Mouse (Mus musculus) heart, adult 11 months (tissue): Measurements from ENCODE around the gene Hormad2.

Experiments
- DNase-seq: peaks from one replicate; pipeline ENCODE4 v3.0.0; 2022

Gene Hormad2

DNA sequence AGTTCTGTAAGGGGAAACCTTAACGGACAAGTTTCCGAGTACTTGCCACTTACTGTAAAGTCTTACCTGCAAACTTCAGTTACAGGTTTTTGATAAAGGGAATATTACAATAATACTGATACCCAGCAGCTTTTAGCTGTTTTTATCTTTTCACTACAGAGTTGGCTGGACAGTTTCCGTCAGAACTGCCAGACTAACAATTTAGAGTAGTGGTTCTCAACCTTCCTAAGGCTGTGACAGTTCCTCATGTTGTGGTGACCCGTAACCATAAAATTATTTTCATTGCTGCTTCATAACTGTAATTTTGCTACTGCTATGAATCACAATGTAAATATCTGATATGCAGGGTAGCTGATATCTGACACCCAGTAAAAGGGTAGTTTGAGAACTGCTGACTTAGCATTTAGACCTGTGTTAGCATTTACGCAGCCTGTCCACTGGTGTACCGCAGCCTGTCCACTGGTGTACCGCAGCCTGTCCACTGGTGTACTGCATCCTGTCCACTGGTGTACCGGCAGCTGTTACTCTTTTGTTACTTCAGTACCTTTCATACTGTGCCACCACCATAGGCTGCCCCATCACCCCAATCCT, 104.1 kb downstream of the Hormad2 start:
- DNase-seq = peak; percentile 79

DNA sequence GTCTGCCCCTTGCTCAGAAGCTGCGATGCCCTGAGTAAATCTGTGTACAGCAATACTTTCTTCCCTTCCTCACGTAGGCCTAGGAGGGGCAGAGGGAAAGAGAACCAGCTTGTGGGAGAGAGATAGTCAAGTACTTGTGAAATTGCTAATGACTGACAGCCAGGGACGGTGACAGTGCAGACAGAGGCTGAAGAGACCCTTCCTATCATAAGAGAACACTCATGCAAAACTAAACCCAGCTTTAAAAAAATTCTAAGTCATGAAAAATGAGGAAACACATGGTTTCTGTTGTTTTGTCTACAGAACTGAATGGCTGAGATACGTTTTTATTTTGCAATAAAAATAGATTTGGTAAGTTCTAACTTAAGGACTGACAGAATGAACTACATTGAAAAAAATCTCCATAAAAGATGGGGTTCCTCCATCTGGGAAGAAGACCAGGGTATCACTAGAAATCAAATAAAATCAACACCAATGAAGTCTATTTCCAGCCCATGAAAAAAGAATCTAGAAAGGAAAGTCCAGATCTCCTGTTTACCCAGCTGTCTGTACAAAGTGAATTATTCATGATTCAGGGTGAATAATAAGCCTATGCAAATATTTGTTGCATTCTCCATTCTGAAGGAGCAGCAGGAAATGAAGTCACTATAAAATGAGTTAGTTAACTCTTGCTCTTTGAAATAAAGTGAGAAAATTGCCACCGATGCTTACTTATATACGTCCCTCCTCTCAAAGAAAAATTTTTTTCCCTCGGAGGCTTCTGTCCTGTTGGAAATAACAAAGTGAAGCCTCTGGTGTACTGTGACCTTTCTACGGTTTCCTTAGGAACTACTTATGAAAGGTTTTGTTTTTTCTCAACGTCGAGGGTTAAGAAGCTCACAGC, 104.9 kb downstream of the Hormad2 start:
- no peak for DNase-seq

DNA sequence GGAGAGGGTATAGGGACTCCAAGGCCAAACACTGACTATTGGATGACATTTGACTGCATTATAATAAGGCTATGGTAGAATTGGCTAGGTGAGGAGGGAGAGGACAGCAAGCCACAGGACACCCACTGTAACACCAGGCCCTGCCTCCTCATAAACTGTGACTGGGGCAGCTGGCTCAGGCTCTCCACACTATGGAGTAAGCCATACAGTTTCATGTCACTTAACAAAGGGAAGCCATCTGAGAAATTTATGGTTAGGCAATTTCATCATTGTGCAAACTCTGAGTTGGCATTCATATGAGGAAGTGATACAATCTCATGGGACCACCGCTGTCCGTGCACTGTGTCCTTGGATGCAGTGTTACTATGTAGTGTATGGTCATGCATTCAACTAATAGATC, 107.9 kb downstream of the Hormad2 start:
- DNase-seq = peak; percentile 60

DNA sequence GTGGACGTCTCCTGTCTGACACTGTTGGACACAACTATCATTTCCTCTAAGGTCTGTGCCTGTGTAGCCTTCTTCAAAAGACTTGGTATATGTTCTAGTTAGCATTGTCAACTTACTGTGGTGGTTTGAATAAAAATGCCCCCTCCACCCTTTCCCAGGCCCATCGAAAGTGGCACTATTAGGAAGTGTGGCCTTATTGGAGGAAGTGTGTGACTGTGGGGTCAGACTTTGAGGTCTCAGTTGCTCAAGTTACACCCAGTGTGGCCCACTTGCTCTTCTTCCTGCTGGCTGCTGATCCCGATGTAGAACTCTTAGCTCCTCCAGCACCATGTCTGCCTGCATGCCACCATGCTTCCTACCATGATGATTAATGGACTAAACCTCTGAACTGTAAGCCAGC, 112.7 kb downstream of the Hormad2 start:
- DNase-seq = peak; percentile 63

DNA sequence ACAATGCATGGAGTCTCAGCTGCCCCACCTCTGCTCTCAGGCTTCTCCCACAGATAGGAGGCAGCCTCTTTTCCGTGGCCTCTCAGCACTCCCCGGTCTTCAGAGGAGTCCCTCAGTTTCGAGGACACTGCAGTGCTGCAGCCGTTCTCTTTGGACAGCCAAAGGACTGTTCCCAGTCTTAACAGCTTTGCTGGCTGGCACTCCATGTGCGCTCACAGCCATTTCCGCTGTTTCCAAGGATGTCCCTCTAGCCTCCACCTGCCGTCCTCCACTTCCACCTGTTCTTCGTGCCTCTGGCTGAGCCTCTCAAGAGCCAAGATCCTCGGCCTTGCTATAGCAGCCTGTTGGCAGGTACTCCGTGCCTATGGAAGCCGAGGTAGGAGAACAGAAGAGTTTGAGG, 117.4 kb downstream of the Hormad2 start:
- peak; percentile 83 for DNase-seq

DNA sequence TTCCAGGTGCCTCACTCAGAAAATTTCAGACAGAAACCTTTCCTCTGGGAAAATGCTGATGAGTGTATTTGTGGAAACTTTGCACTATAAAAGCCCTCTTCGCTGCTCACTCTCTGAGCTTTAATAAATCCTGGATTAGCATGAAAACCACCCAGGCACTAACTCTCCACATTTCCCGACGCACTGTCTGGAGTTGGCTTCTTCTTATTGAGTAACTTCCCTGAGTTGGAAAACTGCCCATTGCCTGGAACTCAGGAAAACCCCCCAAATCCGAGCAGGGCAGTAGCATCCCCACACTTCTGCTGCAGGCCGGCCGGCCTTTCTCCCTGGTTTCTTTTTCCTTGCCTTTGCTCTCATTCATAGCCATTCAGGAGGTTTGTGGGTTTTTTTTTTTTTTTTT, 118.0 kb downstream of the Hormad2 start:
- DNase-seq = peak; percentile 46

DNA sequence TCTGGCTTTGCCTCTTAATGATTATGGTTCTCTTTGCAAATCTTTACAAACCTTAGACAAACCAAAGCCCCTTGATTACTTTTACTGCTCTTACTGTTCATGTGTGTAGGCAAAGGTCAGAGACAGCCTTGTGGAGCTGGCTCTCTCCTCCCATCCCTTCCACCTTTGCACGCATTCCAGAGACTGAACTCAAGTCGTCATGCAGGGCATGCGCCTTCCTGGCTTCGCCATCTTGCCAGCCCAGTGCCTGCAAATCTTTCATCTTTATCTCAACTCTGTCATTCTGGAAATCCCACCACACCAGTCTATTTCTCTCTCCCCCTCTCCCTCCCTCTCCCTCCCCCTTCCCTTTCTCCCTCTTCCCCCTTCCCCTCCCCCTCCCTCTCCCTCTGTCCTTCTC, 120.0 kb downstream of the Hormad2 start:
- peak; percentile 69 for DNase-seq

DNA sequence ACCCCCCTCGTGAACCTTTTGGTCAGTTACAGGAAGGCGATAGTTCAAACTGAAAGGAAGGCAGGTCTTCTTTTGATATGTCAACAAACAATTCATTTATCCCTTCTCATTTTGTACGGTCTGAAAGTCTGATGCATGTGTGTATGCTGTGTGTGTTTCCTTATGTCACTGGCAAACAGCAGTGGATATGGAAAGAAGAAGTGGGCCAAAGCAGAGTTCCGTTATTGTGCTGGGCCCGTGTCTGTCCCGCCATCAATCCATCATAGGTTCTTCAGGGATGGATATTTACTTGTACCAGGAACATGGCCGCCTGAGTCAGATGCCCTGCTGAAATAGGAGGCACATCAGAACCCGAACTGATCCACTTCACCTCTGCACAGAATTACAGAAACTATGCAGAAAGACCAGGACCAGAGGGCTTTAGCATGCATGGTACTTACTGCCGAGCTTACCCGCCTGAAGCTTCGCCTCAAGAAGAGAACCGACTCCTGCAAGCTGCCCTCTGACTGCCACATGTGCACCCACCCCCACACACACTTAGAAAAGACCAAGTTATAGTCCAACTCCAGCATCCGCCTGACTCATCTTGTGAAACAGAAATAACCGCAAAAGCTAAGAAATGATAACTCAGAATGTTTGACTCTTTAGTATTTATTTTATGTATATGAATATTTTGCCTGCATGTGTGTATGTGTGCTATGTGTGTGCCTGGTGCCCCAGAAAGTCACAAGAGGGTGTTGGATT, 121.5 kb downstream of the Hormad2 start:
- peak; percentile 81 for DNase-seq

DNA sequence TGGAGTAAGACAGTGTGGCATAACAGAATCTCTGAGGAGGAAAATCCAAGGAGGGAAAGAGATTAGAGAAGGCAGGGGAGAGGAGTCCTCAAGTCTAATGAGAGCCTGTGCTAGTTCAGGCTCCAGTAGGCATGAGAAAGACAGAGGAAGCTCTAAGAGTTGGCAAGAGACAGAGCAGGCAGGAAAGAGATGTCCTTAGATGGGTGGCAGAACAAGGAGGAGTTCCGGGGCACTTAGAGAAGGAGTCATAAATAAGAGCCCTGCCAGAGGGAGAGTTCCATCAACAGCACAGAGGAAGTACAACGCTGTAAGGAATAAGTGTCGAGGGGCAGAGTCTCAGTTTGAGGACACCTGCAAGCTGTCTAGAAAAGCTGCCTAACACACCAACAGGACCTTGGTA, 122.9 kb downstream of the Hormad2 start:
- DNase-seq = peak; percentile 37

DNA sequence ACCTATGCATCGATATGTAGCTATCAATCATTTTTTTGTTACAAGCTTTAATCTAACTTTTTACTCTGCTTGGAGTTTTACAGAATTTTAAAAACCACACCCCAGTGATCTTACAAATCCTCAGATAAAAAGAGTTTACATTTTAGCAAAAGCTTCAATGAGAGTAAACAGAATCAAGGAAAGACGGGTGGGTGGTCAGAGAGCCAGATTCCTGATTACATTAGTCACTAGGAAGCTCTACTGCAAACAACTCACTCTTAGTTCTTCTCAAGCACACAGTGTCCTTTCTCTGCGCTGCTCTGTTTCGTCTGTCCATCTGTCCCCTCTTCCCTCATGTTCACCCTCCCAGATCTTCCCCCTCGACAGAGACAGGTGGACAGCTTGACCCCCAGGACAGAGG, 123.6 kb downstream of the Hormad2 start:
- peak; percentile 10 for DNase-seq

DNA sequence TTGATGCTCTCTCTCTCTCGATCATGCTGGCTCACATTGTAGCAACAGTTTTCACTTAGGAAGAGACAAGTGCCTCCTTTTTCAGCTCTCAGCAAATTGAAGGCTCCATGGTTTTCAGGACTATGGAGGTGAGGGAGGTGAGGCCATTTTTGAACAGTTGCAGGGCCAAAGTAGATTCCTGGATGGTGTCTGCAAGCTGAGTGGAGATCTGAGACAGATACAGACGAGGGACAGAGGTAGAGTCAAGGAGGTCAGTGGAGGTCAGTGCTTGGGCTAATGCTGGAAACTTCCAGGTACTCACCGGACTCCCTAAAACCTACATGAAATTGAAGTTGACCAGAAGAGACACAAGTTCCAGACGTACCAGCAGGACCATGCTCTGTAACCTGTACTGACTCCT, 128.7 kb downstream of the Hormad2 start:
- DNase-seq = peak; percentile 66

DNA sequence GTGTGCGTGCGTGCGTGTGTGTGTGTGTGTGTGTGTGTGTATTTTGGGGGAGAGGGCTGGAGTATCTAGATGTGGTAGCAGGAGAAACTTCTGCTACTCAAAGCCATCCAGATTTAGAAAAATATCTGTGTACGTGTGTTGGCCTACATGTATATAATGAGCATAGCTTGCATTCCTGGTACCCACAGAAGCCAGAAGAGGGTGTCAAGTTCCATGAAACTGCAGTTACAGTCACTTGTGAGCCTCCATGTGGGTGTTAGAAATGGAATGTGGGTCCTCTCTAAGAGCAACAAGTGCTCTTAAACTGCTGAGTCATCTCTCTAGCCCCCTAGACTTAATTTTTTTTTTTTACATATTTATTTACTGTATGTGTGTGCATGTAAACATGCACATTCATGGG, 130.6 kb downstream of the Hormad2 start:
- no peak for DNase-seq

DNA sequence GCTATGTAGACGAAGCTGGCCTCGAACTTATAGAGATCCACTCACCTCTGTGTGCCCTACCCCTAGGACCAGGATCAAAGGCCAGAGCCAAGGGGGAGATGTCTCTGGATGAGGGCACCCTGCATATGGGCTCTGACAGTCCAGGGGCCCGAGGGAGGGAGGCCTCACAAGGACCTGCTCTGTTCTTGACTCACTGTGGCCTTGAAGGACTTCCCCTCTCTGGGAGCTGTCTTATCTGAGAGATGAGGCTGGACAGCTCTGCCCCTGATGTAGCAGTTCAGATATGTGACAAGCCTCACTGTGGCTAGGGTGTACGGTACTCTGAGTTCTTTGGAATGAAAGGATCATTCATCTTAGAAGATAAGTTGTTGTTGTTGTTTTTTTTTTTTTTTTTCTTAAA, 131.3 kb downstream of the Hormad2 start:
- peak; percentile 90 for DNase-seq

DNA sequence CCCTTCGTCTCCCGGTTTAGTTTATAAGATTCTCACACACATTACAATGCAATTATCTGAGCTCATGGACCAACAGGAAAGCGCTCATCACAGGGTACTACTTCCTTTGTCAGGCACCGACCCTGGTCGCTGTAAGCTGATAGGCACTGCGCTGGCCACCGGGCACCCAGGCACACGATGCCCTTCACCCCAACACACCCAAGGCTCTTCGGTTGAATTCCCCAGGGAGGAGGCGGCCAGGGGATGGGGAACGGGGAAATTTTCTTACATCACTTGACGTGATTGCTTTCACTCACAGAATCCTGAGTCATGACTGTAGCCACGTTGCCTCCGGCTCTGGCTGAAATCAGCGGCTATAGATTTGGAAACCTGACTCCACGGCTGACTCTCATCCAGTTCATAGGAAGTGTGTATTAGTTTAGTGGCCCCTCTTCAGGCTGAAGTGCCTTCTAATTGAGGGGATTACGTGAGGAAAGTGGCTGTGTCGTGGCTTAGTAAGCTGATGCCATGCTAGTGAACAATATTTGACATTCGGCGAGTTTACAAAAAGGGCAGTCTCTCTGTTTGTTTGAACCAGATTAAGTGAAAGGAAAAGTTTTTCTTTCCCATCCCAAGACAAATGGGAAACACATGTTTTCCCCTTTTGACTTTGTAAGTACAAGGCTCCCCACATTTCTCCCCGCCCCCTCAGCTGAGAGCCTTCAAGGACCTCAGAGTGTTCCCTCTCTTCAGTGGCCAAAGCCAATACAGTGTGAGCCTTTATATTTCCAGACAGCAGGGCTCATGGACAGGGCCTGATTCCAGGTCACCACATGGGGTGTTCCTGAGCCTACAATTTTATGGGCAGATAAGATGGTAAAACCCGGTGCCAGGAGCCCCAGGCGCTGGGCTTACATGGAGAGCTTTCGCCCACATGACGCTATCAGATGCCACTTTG, 132.1 kb downstream of the Hormad2 start:
- peak; percentile 97 for DNase-seq

DNA sequence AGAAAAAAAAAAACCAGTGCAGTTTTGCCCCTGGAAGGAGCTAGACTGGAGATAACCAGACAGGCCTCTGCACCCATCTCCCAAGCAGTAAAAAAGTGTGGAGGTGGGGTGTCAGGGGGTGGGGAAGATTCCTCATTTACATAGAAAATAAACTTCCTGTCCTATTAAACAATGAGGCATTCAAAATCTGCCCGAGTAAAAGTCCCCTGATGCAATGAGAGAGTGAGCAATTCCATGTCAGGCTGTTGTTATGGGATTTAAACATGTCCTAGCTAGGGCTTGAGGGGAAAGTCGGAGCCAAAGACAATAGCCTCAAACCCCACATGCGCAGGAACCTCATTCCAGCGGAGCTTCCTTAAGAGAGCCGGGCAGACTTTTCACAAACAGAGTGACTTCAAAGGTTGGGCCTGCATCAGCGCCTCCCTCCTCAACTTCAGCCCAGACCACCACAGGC, 132.8 kb downstream of the Hormad2 start:
- no peak for DNase-seq

DNA sequence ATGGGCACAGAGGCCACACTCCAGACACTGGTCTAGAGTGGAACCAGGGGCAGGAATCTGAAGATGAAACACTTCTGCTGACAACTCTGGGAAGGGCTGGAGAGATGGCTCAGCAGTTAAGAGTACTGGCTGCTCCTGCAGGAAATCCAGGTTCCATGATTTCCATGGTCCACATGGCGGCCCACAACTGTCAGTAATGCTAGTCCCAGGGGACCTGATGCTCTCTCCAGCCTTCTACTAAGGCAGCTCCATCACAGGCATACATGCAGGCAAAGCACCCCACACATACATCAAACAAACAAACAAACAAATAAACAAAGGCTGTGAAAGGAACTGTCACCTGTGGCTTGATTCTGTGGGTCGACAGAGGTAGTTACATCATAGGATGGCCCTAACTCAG, 134.8 kb downstream of the Hormad2 start:
- peak; percentile 66 for DNase-seq

DNA sequence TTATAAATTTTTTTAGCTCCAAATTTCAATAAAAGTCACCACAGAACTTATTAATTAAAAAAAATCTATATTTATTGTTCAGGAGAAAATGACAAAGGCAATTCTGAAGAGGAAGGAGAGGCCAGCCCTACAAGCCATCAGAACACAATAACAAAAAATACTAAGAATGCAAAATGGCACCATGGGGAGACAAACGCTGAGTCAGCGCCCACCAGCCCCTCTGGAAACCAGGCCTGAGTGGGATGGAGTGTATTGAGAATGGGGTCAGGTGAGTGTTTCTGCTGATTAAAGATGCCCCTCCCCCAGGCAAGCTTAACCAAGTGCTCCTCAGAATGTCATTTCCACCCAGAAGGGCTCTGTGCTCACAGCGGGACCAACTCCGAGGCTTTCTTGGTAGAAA, 135.8 kb downstream of the Hormad2 start:
- DNase-seq = peak; percentile 52

DNA sequence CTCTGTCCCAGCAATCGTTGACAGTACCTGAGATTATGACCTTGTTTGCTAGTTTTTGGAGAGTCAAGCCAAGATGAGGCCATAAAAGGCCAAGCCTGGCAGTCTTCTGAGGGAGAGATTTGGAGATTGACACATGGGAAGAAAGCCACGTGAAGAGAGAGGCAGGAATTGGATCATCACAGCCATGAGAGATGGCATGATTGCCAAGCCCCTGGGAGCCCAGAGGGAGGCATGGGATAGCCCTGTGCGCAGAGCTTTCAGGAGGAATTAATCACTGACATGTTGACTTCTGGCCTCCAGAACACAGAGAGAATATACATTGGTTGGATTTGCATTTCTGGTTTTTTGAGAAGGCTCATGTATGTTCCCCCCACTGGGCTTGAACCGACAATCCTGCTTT, 136.7 kb downstream of the Hormad2 start:
- peak; percentile 85 for DNase-seq

DNA sequence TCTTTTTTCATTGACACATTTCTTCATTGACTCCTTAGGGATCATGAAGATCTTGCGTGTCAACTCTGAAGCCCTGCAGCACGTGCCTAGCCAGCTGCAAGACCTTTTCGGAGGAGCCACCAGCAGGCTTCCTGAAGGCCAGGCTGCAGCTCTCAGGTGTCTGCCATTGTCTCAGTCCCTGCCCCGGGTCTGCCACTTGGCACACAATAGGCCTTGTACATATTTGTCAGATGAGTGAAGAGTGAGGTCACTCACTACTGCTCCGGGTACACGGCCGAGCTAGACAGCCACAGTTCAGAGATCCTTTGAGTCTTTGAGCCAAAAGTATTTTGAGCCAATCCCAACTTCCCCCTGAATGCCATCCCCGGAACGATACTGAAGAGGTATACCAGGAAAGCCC, 137.9 kb downstream of the Hormad2 start:
- peak; percentile 96 for DNase-seq

DNA sequence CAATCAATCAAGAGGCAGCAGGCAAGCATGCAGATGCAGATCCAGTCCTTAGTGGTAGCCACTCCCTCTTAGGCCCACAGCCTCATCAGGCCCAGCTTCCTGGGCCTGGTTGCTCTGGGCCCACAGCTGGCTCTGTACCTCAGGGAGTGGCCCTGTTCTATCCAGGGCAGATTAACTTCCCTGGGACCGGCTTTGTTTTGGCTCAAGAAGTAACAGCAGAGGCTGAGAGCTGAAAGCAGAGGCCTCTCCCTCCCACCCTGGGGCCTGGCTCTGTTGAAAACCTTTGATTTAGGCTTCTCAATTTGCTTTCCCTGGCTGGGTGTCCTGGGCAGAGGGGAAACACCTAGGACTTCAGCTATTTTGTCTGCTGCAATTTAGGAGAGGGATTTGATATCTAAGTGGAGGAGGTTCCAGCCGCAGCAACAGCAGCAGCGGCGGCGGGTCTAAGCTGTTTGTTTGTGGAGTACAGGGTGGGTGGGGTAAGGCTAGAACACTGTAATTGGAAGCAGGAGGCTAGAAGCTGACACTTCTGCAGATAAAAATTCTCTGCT, 138.5 kb downstream of the Hormad2 start:
- peak; percentile 97 for DNase-seq

DNA sequence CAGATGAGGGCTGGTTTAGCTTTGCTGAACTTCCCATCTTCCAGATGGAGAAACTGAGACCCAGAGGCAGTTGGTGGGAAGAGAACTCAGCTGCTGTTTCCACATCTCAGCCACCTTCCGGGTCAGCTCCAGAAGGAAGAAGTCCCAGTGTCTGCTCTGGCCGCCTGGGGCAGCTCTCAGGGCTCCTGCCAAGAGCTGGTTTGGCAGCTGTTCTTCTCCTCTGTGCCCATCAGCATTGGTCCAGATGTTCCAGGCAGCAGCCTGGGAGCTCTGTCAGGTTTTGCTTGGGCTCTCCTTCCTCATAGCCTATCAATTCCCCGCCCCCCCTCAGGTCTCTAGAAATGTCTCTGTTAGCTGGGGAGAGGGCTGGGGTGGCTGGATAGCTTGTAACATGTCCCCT, 140.2 kb downstream of the Hormad2 start:
- no peak for DNase-seq
